Mouse (Mus musculus): ENCODE measurements around the gene Sag.
"Not testable (repeated sequence)": the region's sequence is repeated elsewhere in the genome, so short reads cannot be mapped to it uniquely, and the experiment has no call there.

Gene Sag

DNA sequence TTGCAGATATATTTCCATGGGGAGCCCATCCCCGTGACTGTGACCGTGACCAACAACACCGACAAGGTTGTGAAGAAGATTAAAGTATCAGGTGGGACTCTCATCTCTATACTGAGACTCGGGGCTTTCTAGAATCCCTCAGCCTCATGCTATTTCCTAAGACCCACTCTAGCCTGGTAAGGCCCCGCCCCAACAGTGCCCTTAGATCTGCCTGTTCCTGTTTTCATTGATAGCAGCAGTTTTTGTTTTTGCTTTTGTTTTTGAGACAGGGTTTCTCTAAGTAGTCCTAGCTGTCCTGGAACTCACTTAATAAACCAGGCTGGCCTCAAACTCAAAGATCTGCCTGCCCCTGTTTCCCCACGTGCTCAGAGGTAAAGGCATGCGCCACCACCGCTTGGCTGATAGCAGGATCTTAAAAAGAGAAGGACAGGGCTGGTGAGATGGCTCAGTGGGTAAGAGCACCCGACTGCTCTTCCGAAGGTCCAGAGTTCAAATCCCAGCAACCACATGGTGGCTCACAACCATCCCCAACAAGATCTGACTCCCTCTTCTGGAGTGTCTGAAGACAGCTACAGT is 21.0 kb downstream of the Sag start:
- DNase-seq (ENCODE audit: low read depth) = no peak

DNA sequence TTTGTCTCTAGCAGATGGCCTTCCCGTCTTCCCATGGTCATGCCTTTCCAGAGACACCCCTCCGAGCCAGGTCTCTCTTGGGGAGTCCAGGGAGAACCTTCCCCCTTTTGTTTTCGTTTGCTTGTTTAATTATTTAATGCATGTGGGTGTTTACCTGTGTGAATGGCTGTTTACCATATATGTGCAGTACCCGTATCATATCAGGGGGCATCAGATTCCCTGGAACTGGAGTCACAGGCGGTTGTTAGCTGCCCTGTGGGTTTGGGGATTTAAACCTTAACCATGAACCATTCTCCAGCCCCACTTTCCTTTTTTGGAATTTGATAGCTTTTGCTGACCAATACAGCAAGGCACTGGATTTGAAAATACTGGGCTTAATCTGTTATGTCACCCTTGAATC is 21.8 kb downstream of the Sag start:
- DNase-seq (ENCODE audit: low read depth) = no peak

DNA sequence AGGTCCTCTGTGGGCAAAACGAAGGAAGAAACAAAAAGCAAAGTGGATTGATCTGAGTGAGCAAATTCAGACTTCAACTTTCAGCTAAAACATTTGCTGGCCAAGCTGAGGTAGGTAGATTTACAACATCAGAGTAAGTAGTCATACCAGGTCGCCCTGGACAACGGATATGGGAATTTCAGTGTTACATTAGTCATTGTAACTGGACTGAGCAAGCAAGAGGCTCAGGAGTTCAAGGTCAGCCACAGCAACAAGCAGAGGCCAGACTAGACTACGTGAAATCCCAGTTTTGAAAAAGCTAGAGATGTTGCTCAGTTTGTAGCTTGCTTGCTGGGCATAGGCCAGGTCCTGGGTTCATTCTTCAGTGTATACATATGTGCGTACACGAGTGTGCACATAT is 22.5 kb downstream of the Sag start:
- DNase-seq (ENCODE audit: low read depth) = no peak

DNA sequence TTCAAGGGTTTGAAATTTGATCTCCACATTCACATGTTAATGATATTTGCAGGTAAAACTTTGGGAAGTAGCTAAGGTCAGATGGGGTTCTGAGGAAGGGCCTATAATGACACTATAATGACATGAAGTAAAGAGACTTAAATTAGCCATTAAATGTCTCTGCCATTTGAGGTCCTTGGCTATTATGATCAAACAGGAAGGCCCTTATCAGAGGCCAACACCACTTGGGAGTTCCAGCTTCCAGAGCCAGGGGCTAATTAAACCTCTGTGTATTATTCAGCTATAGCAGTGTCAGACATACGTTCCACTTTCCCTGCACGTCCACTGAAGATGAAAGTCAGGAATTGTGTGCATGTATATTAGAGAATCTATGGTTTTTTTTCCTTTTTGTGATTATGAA is 23.0 kb downstream of the Sag start:
- no peak for DNase-seq (ENCODE audit: low read depth)

DNA sequence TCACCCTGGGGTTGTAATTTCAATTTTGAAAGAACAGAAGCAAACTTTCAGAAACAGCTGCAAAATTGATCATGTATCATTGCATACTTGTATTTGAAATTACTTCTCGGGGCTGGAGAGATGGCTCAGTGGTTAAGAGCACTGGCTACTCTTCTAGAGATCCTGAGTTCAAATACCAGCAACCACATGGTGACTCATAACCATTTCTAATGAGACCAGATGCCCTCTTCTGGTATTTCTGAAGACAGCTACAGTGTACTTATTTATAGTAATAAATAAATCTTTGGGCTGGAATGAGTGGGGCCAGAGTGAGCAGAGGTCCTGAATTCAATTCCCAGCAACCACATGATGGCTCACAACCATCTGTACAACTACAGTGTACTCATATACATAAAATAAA is 24.0 kb downstream of the Sag start:
- not testable (repeated sequence) for DNase-seq (ENCODE audit: low read depth)

DNA sequence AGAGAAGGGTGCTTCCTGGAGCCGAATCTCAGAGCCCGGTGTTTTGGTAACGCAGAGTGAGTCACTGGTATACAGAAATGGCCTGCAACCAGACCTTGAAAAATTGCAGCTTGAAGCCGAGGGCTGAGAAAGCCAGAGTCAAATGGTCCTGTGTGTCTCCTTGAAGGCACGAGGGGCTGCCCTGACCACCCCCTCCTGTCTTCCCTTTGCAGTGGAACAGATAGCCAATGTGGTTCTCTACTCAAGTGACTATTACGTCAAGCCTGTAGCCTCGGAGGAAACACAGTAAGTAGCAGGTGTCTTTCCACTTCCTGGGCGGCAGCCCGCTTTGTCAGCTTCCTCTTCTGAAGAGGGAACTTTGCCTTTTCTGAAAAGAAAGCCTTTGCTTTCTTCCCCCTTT is 24.7 kb downstream of the Sag start:
- peak; percentile 62 for DNase-seq (ENCODE audit: low read depth)

DNA sequence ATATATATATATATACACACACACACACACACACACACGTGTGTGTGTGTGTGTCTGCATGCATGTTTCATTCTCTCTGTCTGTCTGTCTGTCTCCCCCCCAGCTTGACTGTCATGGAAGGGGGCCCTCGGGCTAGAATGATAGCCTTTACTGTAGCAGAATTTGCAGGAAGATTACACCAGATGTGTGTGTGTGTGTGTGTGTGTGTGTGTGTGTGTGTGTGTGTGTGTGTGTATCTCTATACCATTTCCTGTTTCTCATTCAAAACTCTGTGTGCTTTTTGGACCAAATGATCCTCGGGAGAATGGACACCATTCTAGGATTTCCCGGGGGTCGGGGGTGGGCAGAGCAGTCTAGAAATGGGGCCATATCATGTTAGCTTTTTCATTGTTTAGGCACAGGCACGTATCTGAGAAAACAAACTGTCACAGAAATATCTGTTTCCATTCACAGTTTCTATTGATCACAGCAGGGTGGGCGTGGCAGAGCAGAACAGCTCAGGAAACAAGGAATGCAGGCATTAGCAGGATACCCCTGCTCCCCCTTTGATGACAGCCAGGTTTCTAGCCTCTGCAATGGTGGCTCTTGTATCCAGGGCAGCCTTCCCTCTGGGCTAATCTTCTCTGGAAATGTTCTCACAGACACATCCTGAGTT is 25.6 kb downstream of the Sag start:
- DNase-seq (ENCODE audit: low read depth) = no peak

DNA sequence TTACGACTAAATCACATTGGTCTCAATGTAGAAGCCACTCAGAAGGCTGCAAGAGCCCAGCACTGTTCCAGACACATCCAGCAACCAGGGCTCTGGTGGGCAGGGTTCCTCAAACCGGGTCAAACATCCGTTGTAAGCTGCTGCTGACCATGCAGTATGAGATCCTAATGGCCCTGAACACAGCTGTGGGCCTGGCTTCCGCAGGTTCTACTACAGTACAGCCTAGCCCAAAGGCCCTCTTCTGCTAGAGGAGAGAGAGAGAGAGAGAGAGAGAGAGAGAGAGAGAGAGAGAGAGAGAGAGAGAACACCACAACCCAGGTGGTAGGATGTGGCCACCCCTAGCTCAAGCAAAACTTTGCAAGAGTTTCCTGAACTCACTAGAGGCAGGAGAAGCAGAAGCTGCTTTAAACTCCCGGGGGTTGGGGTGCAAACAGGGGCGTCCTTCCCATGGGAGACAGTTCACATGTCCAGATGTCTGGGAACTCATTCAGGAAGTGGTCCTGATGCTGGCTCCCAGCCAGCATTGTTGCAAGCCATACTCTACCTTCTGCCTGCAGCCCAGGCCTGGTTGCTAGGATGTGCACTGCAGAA is 26.2 kb downstream of the Sag start:
- DNase-seq (ENCODE audit: low read depth) = no peak

DNA sequence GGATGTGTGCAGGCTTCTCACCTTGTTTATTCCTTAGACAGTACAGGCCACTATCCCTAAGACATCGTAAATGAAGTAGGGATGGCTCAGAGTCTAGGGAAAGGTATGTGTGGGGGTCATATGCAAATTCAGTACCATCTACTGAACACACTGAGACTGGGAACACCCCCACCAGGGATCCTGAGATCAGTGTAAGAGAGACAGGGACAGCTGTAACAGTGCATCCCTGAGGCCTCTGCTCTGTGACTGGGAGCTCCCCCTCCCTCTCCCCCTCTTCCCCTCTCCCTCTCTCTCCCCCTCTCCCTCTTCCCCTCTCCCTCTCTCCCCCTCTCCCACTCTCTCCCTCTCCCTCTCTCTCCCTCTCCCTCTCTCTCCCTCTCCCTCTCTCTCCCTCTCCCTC is 33.0 kb downstream of the Sag start:
- no peak for DNase-seq (ENCODE audit: low read depth)

DNA sequence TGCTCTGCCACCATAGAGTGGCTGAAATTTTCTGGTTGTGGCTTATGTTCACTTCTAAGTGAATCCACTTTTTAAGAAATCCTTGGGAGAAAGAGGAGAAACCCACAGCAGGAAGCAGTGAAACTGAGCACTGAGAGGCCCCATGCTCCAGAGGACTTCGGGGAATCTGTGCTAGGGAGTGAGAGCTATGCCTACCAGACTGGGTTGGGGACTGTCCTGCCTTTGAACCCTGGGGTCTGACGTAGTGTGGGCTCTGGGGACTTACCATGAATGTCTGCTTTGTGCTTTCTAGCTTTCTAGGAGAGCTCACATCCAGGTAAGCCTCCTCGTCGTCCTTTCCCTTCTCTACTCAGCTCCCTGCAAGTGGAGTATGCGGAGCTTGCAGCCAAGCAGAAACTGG is 33.5 kb downstream of the Sag start:
- no peak for DNase-seq (ENCODE audit: low read depth)

DNA sequence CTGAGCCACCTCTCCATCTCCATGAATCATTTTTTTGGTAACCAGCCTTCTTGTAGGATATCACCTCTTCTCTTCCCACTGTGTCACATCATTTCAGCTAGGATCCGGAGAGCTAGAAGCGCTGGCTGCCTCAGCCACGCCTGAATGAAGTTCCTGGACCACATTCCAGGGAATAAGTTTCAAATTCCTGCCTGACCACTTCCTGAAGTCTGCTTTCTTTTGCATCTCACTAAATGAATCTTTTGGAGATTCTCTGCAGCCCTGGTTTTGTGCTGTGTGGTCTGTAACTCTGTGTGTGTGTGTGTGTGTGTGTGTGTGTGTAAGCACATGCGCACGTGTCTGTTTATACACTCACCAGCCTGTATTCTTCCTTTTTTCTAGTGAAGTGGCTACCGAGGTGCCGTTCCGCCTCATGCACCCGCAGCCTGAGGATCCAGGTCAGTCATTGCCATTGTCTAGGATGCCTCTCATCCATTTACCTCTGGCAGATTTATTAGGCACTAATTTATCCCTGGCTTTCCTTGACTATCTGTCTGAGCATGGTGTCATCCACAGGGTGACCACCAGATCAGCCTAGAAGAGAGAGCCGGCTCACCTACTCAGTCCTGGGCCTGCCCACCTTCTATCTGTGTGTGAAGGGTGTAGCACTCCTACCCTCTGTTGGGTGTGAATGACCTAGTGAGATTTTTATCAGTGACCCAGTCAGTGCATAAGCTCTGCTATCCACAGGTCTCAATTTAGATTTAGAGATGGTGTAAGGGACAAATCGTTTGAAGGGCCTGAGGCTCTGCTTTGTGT is 37.1 kb downstream of the Sag start:
- no peak for DNase-seq (ENCODE audit: low read depth)

DNA sequence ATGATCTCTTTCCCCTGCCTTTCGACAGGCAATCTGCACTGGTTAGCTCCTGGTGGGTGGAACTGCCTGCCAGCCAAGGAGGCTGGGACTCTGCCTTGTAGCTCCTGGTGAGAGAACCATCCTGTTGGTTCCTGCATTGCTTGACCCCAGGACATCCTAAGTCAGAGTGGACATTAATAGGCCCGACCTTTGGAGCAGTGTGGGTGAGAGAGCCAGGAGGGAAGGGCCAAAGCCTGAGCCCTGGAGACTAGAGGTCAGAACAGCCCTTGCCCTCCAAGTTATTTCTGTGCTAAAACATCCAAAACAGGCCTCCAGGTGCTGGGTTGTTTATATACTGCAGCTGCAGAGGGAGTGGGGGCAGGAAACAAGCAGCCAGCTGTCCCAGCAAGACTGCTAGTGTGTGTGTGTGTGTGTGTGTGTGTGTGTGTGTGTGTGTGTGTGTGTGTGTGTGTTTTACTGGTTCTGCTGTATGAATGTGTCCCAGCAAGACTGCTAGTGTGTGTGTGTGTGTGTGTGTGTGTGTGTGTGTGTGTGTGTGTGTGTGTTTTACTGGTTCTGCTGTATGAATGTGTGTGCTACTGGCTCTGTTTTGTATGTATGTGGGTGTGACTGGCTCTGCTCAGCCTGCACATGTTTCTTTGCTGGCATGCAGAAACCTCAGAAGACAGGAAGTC is 43.5 kb downstream of the Sag start:
- DNase-seq (ENCODE audit: low read depth) = no peak

DNA sequence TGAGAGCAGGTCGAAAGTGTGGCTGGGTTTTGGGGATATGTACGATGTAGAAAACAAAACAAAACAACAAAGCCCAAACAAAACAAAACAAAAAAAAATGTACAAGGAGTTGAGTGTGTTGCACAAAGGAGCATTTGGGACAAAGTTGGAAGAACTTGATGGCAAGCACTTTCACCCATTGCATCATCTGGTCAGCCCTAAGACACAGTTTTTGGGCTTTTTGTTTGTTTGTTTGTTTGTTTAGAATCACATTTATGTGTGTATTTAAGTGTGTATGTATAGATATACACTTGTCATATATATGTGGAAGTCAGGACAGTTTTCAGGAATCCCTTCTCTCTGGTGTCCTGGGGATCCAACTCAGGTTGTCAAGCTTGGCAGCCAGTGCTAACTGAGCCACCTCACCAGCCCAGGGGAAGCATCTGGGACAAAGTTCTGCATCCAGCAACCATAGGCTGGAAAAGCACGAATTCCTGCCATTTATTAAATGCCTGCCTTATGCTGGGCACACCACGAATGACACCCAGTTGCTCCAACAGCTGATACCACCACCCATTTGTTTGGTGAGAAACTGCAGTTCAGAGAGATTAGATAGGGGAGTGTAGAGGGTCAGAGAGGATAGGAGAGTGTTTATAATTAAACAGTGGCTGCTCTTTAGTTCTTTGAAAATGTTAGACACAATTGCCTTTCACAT is 44.1 kb downstream of the Sag start:
- DNase-seq (ENCODE audit: low read depth) = no peak

DNA sequence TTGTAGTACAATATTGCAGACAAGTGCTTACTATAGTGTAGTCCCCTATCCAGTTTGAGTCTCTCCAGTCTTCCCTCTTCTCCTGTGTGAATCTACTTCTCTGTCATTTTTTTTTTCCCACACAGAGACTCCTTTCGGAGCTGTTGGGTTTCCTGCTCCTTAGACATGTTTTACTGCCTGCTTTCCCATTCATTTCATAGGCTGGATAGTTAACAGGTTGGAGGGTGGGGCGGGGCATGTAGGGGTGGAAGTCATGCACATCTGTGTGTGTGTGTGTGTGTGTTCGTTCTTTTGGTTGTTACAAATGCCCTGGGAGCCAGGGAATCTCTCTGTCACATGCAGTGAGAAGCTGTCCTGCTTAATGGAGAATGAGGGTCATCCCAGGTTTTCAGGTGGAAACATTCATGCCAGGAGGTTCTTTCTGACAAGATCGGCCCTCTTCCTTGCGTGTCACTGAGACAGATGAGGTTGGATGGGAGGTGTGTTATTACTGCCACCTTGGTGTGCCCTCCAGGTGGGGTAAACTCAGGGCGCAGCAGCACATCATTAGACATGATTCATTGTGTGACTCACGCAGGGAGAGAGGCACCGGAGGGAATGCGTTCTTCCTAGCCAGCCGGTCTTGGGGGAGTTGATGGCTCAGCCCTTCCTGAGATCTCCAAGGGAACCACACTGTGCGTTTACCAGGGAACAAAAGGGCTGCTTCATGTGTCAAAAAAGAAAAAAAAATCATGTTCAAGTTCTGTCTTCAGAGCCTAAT is 44.9 kb downstream of the Sag start:
- no peak for DNase-seq (ENCODE audit: low read depth)

DNA sequence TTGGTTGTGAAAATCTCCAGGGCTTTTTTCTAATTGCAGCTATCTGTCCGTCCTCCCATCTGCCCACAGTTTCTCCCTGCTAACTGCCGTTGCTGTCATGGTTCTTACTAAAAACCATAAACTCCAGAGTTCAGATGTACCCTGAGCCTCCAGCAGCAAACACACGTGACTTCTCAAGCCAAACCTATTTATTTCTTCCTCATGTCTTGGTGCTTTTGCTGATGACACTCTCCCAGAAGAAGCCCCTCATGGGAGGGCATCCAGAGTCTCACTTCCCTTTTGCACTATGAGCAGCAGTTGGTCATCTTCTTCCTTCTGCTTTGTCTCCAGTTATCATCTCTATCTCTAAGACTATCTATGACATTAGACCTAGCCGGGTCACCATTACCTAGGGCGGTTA is 45.8 kb downstream of the Sag start:
- DNase-seq (ENCODE audit: low read depth) = no peak

DNA sequence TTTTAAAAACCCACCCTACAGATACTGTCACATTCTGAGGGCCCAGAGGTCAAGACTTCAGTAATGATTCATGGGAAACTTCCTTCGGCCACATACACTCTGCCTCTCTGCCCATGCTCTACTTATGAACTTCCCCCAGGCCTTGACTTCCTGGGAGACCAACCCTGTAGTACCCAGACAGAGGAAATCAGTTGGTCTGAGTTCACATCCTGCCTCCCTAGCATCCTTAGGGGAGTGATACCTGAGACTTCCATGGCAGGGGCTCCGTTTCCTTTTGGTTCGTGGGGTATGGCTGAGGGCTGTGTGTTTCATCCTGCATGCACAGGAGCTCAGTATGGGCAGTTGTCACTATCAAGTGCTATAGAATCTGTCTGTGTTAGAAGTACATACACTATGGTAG is 47.9 kb downstream of the Sag start:
- no peak for DNase-seq (ENCODE audit: low read depth)

DNA sequence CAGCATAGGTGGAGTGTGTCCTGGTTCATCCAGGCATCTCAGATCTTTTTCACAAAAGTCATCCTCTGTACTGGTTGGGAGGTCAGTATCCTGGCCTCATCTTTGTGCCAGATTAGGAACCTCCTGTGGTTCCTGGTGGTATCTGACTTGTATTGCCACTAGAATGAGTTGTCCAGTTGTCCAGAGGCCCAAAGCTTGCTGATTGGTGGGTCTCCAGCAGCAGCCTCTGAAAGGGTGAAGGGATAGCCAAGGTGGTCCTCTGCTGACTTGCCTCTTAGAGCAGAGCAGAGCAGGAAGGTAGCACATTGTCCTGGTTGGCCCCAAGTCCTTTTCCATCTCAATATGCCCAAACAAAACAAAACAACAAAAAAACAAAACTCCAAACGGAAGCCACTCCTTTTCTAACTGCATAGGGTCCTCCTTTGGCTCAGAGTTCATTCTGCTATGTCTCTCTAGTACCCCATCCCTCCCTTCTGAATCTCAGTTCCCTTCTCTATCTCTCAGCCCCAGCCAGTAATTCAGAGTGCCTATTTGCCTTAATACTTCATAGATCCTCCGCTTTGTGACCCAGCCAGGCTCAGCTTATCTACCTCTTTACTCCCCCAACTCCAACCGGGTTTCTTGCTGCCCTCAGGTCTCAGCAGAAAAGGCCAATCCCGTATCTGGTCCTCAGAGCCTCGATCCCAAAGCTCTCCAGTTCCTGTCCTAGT is 48.8 kb downstream of the Sag start:
- DNase-seq (ENCODE audit: low read depth) = no peak

DNA sequence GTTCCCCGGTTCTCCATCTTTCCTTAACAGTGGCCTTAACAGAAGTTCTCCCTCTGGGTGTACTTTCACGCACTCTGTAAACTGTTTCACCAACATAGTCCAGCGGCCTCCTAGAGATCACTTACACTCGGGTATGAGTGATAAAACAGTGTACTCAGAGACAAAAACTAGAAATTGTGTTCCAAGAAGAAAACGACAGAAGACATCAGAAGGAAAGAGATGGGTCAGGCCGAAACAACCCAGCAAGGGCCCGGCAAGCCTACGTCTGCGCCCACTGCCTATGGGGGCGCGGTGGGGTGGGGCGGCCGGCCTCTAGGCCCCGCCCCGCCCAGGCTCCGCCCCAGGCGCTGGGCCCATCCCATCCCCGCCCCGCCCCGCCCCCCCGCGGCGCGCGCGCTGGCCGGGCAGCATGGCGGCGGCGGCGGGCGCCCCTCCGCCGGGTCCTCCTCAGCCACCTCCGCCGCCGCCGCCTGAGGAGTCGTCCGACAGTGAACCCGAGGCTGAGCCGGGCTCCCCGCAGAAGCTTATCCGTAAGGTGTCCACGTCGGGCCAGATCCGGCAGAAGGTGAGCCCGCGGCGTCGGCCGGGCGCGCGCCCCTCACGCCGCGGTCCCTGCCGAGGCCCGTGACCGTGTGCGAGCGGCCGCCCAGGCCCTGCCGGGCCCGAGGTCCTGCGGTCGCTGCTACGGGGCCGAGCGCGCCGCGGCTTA is 49.6 kb downstream of the Sag start, which contains the start of gene Dgkd:
Gene Dgkd (plus strand): TSS at position 396 of the 709 bp plus-strand sequence.
- DNase-seq (ENCODE audit: low read depth) = peak; percentile 62

DNA sequence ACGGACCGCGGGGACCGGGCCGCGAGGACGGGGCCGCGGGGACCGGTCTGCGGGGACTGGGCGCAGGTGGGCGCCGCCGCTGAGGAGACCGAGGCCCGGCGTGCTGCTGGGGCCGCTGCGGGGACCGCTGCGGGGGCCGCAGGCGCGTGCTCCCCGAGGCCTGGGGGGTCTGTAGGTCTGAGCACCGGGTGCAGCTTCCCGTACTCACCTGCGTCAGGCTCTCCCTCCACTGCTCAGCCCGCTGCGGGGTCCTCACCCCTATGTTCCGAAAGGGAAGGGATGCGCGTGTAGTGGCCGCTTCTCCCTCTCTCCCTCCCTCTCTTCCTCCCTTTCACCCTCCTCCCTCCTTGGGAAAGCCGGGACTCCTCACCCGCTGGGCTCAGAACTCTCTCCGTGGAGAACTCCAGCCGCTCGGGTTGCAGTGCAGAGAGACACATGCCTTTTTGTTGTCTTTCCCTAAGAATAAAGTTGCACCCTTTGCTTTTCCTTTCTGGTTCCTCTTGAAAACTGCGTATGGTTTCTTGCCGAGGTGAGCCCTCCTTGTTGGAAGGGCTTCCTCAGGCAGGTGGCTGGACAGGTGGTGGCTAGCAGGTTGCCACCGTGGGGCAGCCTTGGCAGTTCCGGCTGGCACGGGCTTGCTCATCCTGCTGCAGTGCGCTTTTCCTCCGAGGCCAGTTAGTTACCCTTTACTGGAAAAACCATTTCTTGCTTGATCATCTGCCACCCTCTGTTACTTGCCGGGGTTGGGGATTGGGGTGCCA is 50.3 kb downstream of the Sag start:
- no peak for DNase-seq (ENCODE audit: low read depth)
